Mouse (Mus musculus) lung, postnatal 36 days (tissue): ENCODE data around the gene Gtf2h4.
A peak's percentile ranks its signal among the peaks of the same experiment; 100 is the strongest.

ENCODE experiments used
- DNase-seq: peaks from one replicate; pipeline ENCODE4 v3.0.0; 2022; ENCODE audit warnings: mixed read lengths

Gene Gtf2h4

GRCm38 (mm10) chr17:35635699-35636111 is 37.8 kb downstream of the Gtf2h4 start:
- DNase-seq: peak; percentile 87

- DNase-seq: no peak
Observed at GRCm38 (mm10) chr17:35635202-35635601, 38.3 kb downstream of the Gtf2h4 start.

DNA sequence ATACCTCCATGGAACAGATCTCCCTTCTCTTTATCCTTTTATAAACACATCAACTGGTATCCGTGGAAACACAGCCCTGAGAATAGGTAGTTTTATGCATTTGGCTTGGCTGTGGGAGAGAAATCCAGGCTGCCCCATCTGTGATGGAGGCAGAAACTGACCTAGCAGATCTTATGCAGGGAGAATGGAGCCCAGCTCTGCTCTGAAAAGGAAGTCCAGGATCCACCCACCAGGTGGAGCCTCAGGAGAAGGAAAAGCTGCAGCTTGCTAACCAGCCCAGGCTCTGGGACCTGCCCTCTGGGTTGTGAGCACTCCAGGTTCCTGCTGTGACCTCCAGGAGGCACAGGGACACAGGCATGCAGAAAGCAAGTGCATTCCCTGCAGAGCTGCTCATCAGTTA is 39.5 kb downstream of the Gtf2h4 start:
- DNase-seq: peak; percentile 75

DNA sequence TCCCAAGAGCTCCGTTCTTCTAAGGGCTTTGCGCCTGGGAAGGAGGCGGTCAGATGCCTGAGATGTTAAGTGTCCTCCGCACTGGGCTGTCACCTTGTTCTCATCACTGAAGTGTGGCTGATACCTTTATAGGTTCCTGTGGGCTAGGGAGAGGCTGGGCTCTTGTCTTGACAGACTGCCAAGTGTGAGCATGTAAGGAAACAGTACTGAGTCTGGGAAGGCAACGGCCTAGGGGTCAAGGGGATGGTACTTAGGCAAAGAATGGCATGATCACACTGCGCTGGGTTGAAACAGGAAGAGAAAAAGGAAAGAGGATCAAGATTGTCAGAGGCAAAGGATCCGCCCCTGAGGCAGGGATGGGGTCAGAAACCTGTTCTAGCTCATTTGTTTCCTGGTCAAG is 47.0 kb downstream of the Gtf2h4 start, which contains the start of gene Gm9573:
Gene Gm9573 (minus strand): TSS at position 101 of the 400 bp plus-strand sequence.
- no peak for DNase-seq
